In genomic region chr2:145701605-145702335, GRCm38 (mm10) we compare ENCODE assay signal across 22 mouse cellular contexts. TPM values are rescaled to one million over a fixed set of nuclear protein-coding genes. Genes with fewer than 3 reads are reported as not detected.
DNase-seq lines count a peak whose midpoint lies in the region; ATAC-seq and TF ChIP-seq lines count a peak whose summit lies in the region.
"Had no signal": no experiment of that assay in that cellular context is flagged by ENCODE, and none has a peak within 500 bp of the region (broad histone marks: within the 10 kb centered on the region; RNA-seq: fewer than 3 reads in every experiment).

No protein-coding gene starts in this region.

- H3K4me2 ChIP-seq in hindbrain, postnatal 0 days (ENCODE audit: low read depth, low read length) = no peak overlapping the region
- H3K4me2 ChIP-seq in midbrain, postnatal 0 days (ENCODE audit: low read depth, low read length, poor library complexity, severe bottlenecking) = no peak overlapping the region
- H3K4me2 ChIP-seq in midbrain, embryonic 14.5 days (ENCODE audit: low read length) = no peak overlapping the region
- H3K4me2 ChIP-seq: forebrain, embryonic 15.5 days; heart, embryonic 11.5 days; hindbrain, embryonic 14.5 days; limb, embryonic 15.5 days; liver, embryonic 15.5 days; midbrain, embryonic 12.5 days; neural tube, embryonic 13.5 days had no signal

- H3K9ac ChIP-seq in hindbrain, postnatal 0 days (replicated peaks; ENCODE audit: low read length) = no peak overlapping the region
- H3K9ac ChIP-seq in midbrain, postnatal 0 days (replicated peaks; ENCODE audit: low read length, poor library complexity, severe bottlenecking) = no peak overlapping the region
- no peak overlapping the region for H3K9ac ChIP-seq in midbrain, embryonic 14.5 days (replicated peaks; ENCODE audit: low read length)
- H3K9ac ChIP-seq: forebrain, embryonic 15.5 days; hindbrain, embryonic 14.5 days; limb, embryonic 15.5 days; liver, embryonic 15.5 days; midbrain, embryonic 12.5 days; neural tube, embryonic 13.5 days had no signal

- no peak overlapping the region for H3K4me3 ChIP-seq in hindbrain, postnatal 0 days (ENCODE audit: low read length)
- H3K4me3 ChIP-seq in hindbrain, embryonic 10.5 days = no peak overlapping the region
- no peak overlapping the region for H3K4me3 ChIP-seq in midbrain, postnatal 0 days (ENCODE audit: low read depth, low read length)
- H3K4me3 ChIP-seq in midbrain, embryonic 14.5 days (replicated peaks; ENCODE audit: low read depth, low read length) = no peak overlapping the region
- H3K4me3 ChIP-seq: forebrain, embryonic 15.5 days; layer of hippocampus, adult 2 months; limb, embryonic 15.5 days; liver, embryonic 15.5 days; midbrain, embryonic 12.5 days; neural tube, embryonic 13.5 days had no signal

- TF ChIP-seq CTCF in hindbrain, postnatal 0 days (IDR thresholded peaks at IDR 0.05; ENCODE audit: low read depth) = no peak
- no peak for TF ChIP-seq CTCF in midbrain, postnatal 0 days (IDR thresholded peaks at IDR 0.05)

- peak; percentile 33; the same call in 1 of the 2 replicates for ATAC-seq in hindbrain, postnatal 0 days
- no peak for ATAC-seq in midbrain, postnatal 0 days (ENCODE audit: low FRiP score)
- ATAC-seq in midbrain, embryonic 14.5 days (ENCODE audit: low FRiP score, low TSS enrichment) = no peak
- ATAC-seq in activated CD4-positive, CD25-positive, alpha-beta regulatory T cell, adult 4 months = no peak
- ATAC-seq: CD4-positive, CD25-positive, alpha-beta regulatory T cell, adult 4 months; forebrain, embryonic 15.5 days; lung, postnatal 0 days; Patski had no signal

- H3K4me1 ChIP-seq in hindbrain, postnatal 0 days (ENCODE audit: insufficient read depth, low read length) = peaks cover 7% of the 10 kb centered on the region; the same call in 1 of the 2 replicates
- H3K4me1 ChIP-seq in hindbrain, embryonic 10.5 days (replicated peaks) = peaks cover 5% of the 10 kb centered on the region
- H3K4me1 ChIP-seq in midbrain, postnatal 0 days (ENCODE audit: insufficient read depth, low read length) = no peaks in the 10 kb centered on the region
- no peaks in the 10 kb centered on the region for H3K4me1 ChIP-seq in midbrain, embryonic 14.5 days (ENCODE audit: control insufficient read depth, insufficient read depth, low read length)
- H3K4me1 ChIP-seq: forebrain, embryonic 15.5 days; liver, embryonic 15.5 days; midbrain, embryonic 12.5 days had no signal

- no peak overlapping the region for H3K27ac ChIP-seq in hindbrain, postnatal 0 days
- H3K27ac ChIP-seq in hindbrain, embryonic 10.5 days = no peak overlapping the region
- no peak overlapping the region for H3K27ac ChIP-seq in midbrain, postnatal 0 days (ENCODE audit: low read depth, low read length)
- H3K27ac ChIP-seq in midbrain, embryonic 14.5 days (replicated peaks; ENCODE audit: low read depth, low read length) = no peak overlapping the region
- H3K27ac ChIP-seq: forebrain, embryonic 15.5 days; hindbrain, embryonic 14.5 days; layer of hippocampus, adult 2 months; limb, embryonic 15.5 days; liver, embryonic 15.5 days; midbrain, embryonic 12.5 days; neural tube, embryonic 13.5 days had no signal

- WGBS in hindbrain, postnatal 0 days = 58% methylated on average over 12 of the region's 12 CpGs
- WGBS in hindbrain, embryonic 10.5 days = 86% methylated on average over 12 of the region's 12 CpGs
- WGBS in midbrain, postnatal 0 days = 77% methylated on average over 12 of the region's 12 CpGs
- 87% methylated on average over 12 of the region's 12 CpGs for WGBS in midbrain, embryonic 14.5 days

- no peaks in the 10 kb centered on the region for H3K9me3 ChIP-seq in hindbrain, postnatal 0 days (ENCODE audit: low read length)
- H3K9me3 ChIP-seq in hindbrain, embryonic 10.5 days = no peaks in the 10 kb centered on the region
- H3K9me3 ChIP-seq in midbrain, postnatal 0 days (ENCODE audit: low read length) = no peaks in the 10 kb centered on the region
- no peaks in the 10 kb centered on the region for H3K9me3 ChIP-seq in midbrain, embryonic 14.5 days (ENCODE audit: control insufficient read depth, low read length)
- H3K9me3 ChIP-seq: forebrain, embryonic 15.5 days; limb, embryonic 15.5 days; liver, embryonic 15.5 days; midbrain, embryonic 12.5 days; neural tube, embryonic 13.5 days had no signal

- no peaks in the 10 kb centered on the region for H3K36me3 ChIP-seq in hindbrain, postnatal 0 days (ENCODE audit: insufficient read depth, low read length)
- H3K36me3 ChIP-seq in hindbrain, embryonic 10.5 days = no peaks in the 10 kb centered on the region
- H3K36me3 ChIP-seq in midbrain, postnatal 0 days (ENCODE audit: insufficient read depth, low read length) = no peaks in the 10 kb centered on the region
- no peaks in the 10 kb centered on the region for H3K36me3 ChIP-seq in midbrain, embryonic 14.5 days (ENCODE audit: control insufficient read depth, insufficient read depth, low read length)
- H3K36me3 ChIP-seq: forebrain, embryonic 15.5 days; limb, embryonic 15.5 days; liver, embryonic 15.5 days; midbrain, embryonic 12.5 days; neural tube, embryonic 13.5 days had no signal

- peak; percentile 31 for DNase-seq in adrenal gland, postnatal 14 days
- no peak for DNase-seq in adrenal gland, adult 2 months
- DNase-seq in hindbrain, postnatal 0 days (ENCODE audit: low spot score) = peak; percentile 44
- DNase-seq in hindbrain, embryonic 10.5 days (ENCODE audit: low spot score) = no peak
- peak; percentile 34 for DNase-seq in midbrain, postnatal 0 days (ENCODE audit: low spot score)
- DNase-seq in midbrain, embryonic 14.5 days = no peak
- DNase-seq: cerebellum, adult 8-10 months; gastrocnemius, postnatal 36 days; heart, postnatal 10 days; thymus, postnatal 14 days had no signal

- H3K27me3 ChIP-seq in hindbrain, postnatal 0 days (ENCODE audit: insufficient read depth, low read length) = no peaks in the 10 kb centered on the region
- no peaks in the 10 kb centered on the region for H3K27me3 ChIP-seq in hindbrain, embryonic 10.5 days (ENCODE audit: insufficient read depth, poor library complexity, severe bottlenecking)
- H3K27me3 ChIP-seq in midbrain, postnatal 0 days (ENCODE audit: insufficient read depth, low read length) = no peaks in the 10 kb centered on the region
- H3K27me3 ChIP-seq in midbrain, embryonic 14.5 days (ENCODE audit: control insufficient read depth, insufficient read depth, low read length) = no peaks in the 10 kb centered on the region
- H3K27me3 ChIP-seq: forebrain, embryonic 15.5 days; limb, embryonic 15.5 days; liver, embryonic 15.5 days; midbrain, embryonic 12.5 days; neural tube, embryonic 13.5 days; Patski had no signal

RNA-seq across cellular contexts. Expression of gene Rin2, which starts 26.8 kb away (rescaled TPM):
- total RNA-seq in adrenal gland, postnatal 14 days (2021) = 21.8 and 32.4 TPM in 2 replicates
- total RNA-seq in adrenal gland, adult 2 months (2021) = 10 to 100 TPM; 23.0 to 31.9 TPM
- 4.3 and 4.8 TPM in 2 replicates for polyA plus RNA-seq in adrenal gland, adult 2 months (2012; rRNA removed)
- 11.7 and 16.2 TPM in 2 replicates for total RNA-seq in hindbrain, postnatal 0 days (2014; rRNA removed)
- polyA plus RNA-seq in hindbrain, postnatal 0 days (2015; fragmentation: Nextera tagmentation; extraction: Ambion mirVana) = 9.4 and 9.8 TPM in 2 replicates
- polyA plus RNA-seq in hindbrain, embryonic 10.5 days (2016; fragmentation: Nextera tagmentation; extraction: Ambion mirVana) = 13.1 and 16.0 TPM in 2 replicates
- 18.0 and 19.5 TPM in 2 replicates for total RNA-seq in midbrain, postnatal 0 days (2014; rRNA removed)
- 10.5 and 10.6 TPM in 2 replicates for polyA plus RNA-seq in midbrain, postnatal 0 days (2015; fragmentation: Nextera tagmentation; extraction: Ambion mirVana)
- 9.5 and 14.6 TPM in 2 replicates for polyA plus RNA-seq in midbrain, embryonic 14.5 days (2014; fragmentation: Nextera tagmentation; extraction: Ambion mirVana)
- polyA plus RNA-seq in activated CD4-positive, CD25-positive, alpha-beta regulatory T cell, adult 4 months (2017; shearing (Covaris generic)) = 1 to 10 TPM; 1.6 to 4.3 TPM

Comparison
In these comparisons a context has a peak if more than half of its experiments do, and no peak if none do; other contexts are left out.
1. DNase-seq: peak in adrenal gland, postnatal 14 days (single experiment), hindbrain, postnatal 0 days (single experiment) and midbrain, postnatal 0 days (single experiment); none in adrenal gland, adult 2 months (single experiment), hindbrain, embryonic 10.5 days (single experiment) and midbrain, embryonic 14.5 days (single experiment).